Mouse (Mus musculus) lung, postnatal 0 days (tissue): Measurements from ENCODE around the gene Igf2bp3. TPM values are rescaled to one million over a fixed set of nuclear protein-coding genes. Genes with fewer than 3 reads are reported as not detected.

ENCODE experiments used
- ATAC-seq: fragments of 200-750 bp; cut with Nextera tagmentation; 2 replicates; pipeline ENCODE4 v1.8.0; 2017; ENCODE audit warnings: moderate library complexity
- DNase-seq: peaks from one replicate; pipeline ENCODE4 v3.0.0-alpha.2; 2016; ENCODE audit warnings: low spot score
- H3K27ac ChIP-seq: fragments of 300-500 bp; sonication (generic); 2 replicates; pipeline ENCODE4 v1.5.1; 2014; ENCODE audit warnings: antibody characterized with exemption, mild to moderate bottlenecking, low read length, mixed read lengths
- H3K27me3 ChIP-seq: fragments of 300-500 bp; sonication (generic); replicated peaks from 2 replicates; pipeline ENCODE4 v1.6.1; 2014; ENCODE audit warnings: low read length, mixed read lengths; ENCODE audit not compliant: insufficient read depth
- H3K36me3 ChIP-seq: fragments of 300-500 bp; sonication (generic); 2 replicates; pipeline ENCODE4 v1.6.1; 2014; ENCODE audit warnings: low read length, mixed read lengths; ENCODE audit not compliant: insufficient read depth
- H3K4me1 ChIP-seq: fragments of 300-500 bp; sonication (generic); 2 replicates; pipeline ENCODE4 v1.6.1; 2014; ENCODE audit warnings: antibody characterized with exemption, low read depth, low read length, mixed read lengths; ENCODE audit not compliant: insufficient read depth
- H3K4me2 ChIP-seq: fragments of 300-500 bp; sonication (generic); replicated peaks from 2 replicates; pipeline ENCODE4 v1.6.1; 2014; ENCODE audit warnings: low read depth, mild to moderate bottlenecking, low read length, moderate library complexity, mixed read lengths
- H3K4me3 ChIP-seq: fragments of 300-500 bp; sonication (generic); 2 replicates; pipeline ENCODE4 v1.5.1; 2014; ENCODE audit warnings: low read depth, low read length
- H3K9ac ChIP-seq: fragments of 300-500 bp; sonication (generic); replicated peaks from 2 replicates; pipeline ENCODE4 v1.6.1; 2014; ENCODE audit warnings: low read depth, mild to moderate bottlenecking
- H3K9me3 ChIP-seq: fragments of 300-500 bp; sonication (generic); 2 replicates; pipeline ENCODE4 v1.6.1; 2016; ENCODE audit warnings: low read length, mixed read lengths
- CTCF ChIP-seq: IDR thresholded peaks from 2 replicates; pipeline ENCODE4 v1.5.1; 2016; ENCODE audit warnings: antibody characterized with exemption, mild to moderate bottlenecking
- EP300 ChIP-seq: IDR thresholded peaks from 2 replicates; pipeline ENCODE4 v1.6.1; 2016; ENCODE audit warnings: antibody characterized with exemption, mild to moderate bottlenecking, control low read depth
- WGBS: fragments of 180-500 bp; shearing (Covaris S2); extraction: QIAGEN DNeasy Blood & Tissue Kit; methylation state at CpG from one replicate; pipeline ENCODE4 v1.1.7; 2014; 5-methylcytosine and 5-hydroxymethylcytosine counted together
- polyA plus RNA-seq: library from polyadenylated mRNA; unstranded; fragments of >200 nt; fragmentation: Nextera tagmentation; extraction: Ambion mirVana; gene quantifications from 2 replicates; pipeline ENCODE4 v1.2.1, GENCODE M21; 2015

Gene Igf2bp3
- polyA plus RNA-seq, 1 experiment from 2014 or later = 23.7 TPM

DNA sequence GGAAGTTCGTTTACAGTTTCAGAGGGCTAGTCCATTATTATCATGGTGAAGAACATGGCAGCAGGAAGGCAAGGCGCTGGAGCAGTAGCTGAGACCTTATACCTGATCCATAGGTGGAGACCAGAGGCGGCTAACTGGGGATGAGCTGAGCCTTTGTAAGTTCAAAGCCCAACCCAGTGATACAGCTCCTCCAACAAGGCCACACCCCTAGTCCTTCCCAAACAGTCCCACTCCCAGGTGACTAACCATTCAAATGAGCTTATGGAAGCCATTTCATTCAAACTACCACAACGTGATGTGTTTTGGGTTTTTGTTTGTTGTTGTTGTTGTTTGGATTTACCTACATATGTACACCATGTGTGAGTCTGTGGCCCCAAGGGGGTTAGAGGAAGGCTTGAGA, 20.2 kb downstream of the Igf2bp3 start:
- WGBS = 97% methylated on average over 4 of the region's 4 CpGs
- H3K9ac ChIP-seq = no peak overlapping the region
- TF ChIP-seq CTCF (no peak), EP300 (no peak)
- no peaks in the 10 kb centered on the region for H3K36me3 ChIP-seq
- no peak overlapping the region for H3K4me3 ChIP-seq
- H3K9me3 ChIP-seq = no peaks in the 10 kb centered on the region
- H3K27ac ChIP-seq = no peak overlapping the region
- DNase-seq (no peak), ATAC-seq (no peak)
- H3K27me3 ChIP-seq = no peaks in the 10 kb centered on the region
- no peaks in the 10 kb centered on the region for H3K4me1 ChIP-seq
- H3K4me2 ChIP-seq = no peak overlapping the region

DNA sequence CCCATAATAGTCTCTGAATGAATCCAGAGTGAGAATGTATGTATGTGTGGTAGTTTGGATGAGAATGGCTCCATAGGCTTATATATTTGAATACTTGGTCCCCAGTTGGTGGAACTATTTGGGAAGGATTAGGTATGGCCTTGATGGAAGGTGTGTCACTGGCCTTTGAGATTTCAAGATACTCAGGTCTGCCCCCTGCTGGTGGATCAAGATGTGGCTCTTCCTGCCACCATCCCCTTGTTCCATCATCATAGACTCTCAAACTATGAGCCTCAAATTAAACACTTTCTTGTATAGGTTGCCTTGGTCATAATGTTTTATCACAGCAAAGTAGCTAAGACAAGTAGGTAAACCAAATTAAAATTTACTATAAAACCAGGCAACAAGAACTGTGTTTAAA, 25.4 kb downstream of the Igf2bp3 start:
- Histone ChIP-seq H3K27ac (no peak overlapping the region), H3K4me1 (no peaks in the 10 kb centered on the region), H3K9me3 (no peaks in the 10 kb centered on the region), H3K9ac (no peak overlapping the region), H3K4me3 (no peak overlapping the region), H3K4me2 (no peak overlapping the region), H3K27me3 (no peaks in the 10 kb centered on the region), H3K36me3 (no peaks in the 10 kb centered on the region)
- ATAC-seq (no peak), DNase-seq (no peak)
- TF ChIP-seq EP300 (no peak), CTCF (peak; percentile 46; the same call in 1 of the 2 replicates)

- Histone ChIP-seq H3K27ac (no peak overlapping the region), H3K27me3 (no peaks in the 10 kb centered on the region), H3K36me3 (no peaks in the 10 kb centered on the region), H3K4me2 (no peak overlapping the region), H3K4me3 (no peak overlapping the region), H3K4me1 (no peaks in the 10 kb centered on the region), H3K9me3 (no peaks in the 10 kb centered on the region), H3K9ac (no peak overlapping the region)
- ATAC-seq (no peak), DNase-seq (no peak)
- 83% methylated on average over 7 of the region's 7 CpGs for WGBS
- TF ChIP-seq EP300 (no peak), CTCF (peak; percentile 50)
Measured at GRCm38 (mm10) chr6:49187299-49187698, 27.5 kb downstream of the Igf2bp3 start.

- no peak overlapping the region for H3K4me3 ChIP-seq
- H3K27me3 ChIP-seq = no peaks in the 10 kb centered on the region
- WGBS = 58% methylated on average over 5 of the region's 5 CpGs
- TF ChIP-seq EP300 (no peak), CTCF (no peak)
- H3K4me2 ChIP-seq = no peak overlapping the region
- H3K36me3 ChIP-seq = no peaks in the 10 kb centered on the region
- H3K9me3 ChIP-seq = no peaks in the 10 kb centered on the region
- H3K4me1 ChIP-seq = no peaks in the 10 kb centered on the region
- H3K27ac ChIP-seq = no peak overlapping the region
- no peak overlapping the region for H3K9ac ChIP-seq
- ATAC-seq (no peak), DNase-seq (peak; percentile 47)
Measured at GRCm38 (mm10) chr6:49176018-49176417, 38.7 kb downstream of the Igf2bp3 start.

GRCm38 (mm10) chr6:49174616-49175015, 40.1 kb downstream of the Igf2bp3 start:
- no peaks in the 10 kb centered on the region for H3K4me1 ChIP-seq
- DNase-seq (no peak), ATAC-seq (no peak)
- H3K27ac ChIP-seq = no peak overlapping the region
- no peak overlapping the region for H3K9ac ChIP-seq
- TF ChIP-seq CTCF = no peak
- no peak for TF ChIP-seq EP300
- no peaks in the 10 kb centered on the region for H3K9me3 ChIP-seq
- H3K27me3 ChIP-seq = no peaks in the 10 kb centered on the region
- H3K4me3 ChIP-seq = no peak overlapping the region
- no peaks in the 10 kb centered on the region for H3K36me3 ChIP-seq
- H3K4me2 ChIP-seq = no peak overlapping the region

- ATAC-seq = no peak
- 62% methylated on average over 4 of the region's 4 CpGs for WGBS
- Histone ChIP-seq H3K27ac (no peak overlapping the region), H3K4me1 (no peaks in the 10 kb centered on the region), H3K4me2 (no peak overlapping the region), H3K27me3 (no peaks in the 10 kb centered on the region), H3K36me3 (no peaks in the 10 kb centered on the region), H3K9me3 (no peaks in the 10 kb centered on the region), H3K4me3 (no peak overlapping the region), H3K9ac (no peak overlapping the region)
- TF ChIP-seq CTCF = no peak
- no peak for DNase-seq
Measured at GRCm38 (mm10) chr6:49173674-49174073, 41.1 kb downstream of the Igf2bp3 start.

GRCm38 (mm10) chr6:49173265-49173664, 41.5 kb downstream of the Igf2bp3 start:
- no peak overlapping the region for H3K27ac ChIP-seq
- no peaks in the 10 kb centered on the region for H3K27me3 ChIP-seq
- H3K9ac ChIP-seq = no peak overlapping the region
- peak; percentile 41; the same call in 1 of the 2 replicates for ATAC-seq
- H3K9me3 ChIP-seq = no peaks in the 10 kb centered on the region
- no peak overlapping the region for H3K4me3 ChIP-seq
- DNase-seq = peak; percentile 51
- H3K4me1 ChIP-seq = no peaks in the 10 kb centered on the region
- no peaks in the 10 kb centered on the region for H3K36me3 ChIP-seq
- 71% methylated on average over 7 of the region's 7 CpGs for WGBS
- no peak for TF ChIP-seq CTCF
- no peak for TF ChIP-seq EP300
- H3K4me2 ChIP-seq = no peak overlapping the region
